Mouse (Mus musculus): ENCODE measurements around the gene Mxd1.

- TF ChIP-seq CTCF (IDR thresholded peaks at IDR 0.05; ENCODE audit: low read depth) (no peak), EP300 (IDR thresholded peaks at IDR 0.05; ENCODE audit: low read depth) (no peak)
Measured at GRCm38 (mm10) chr6:86678341-86678740, 9.4 kb upstream of the Mxd1 start.
